Mouse (Mus musculus) liver, postnatal 0 days (tissue): ENCODE measurements around the gene Mettl22.

Source experiments
- CTCF ChIP-seq: sonication (generic); IDR thresholded peaks from 2 replicates; pipeline ENCODE4 v1.5.1; 2016; ENCODE audit warnings: antibody characterized with exemption, low read depth
- EP300 ChIP-seq: IDR thresholded peaks from 2 replicates; pipeline ENCODE4 v1.6.1; 2016; ENCODE audit warnings: antibody characterized with exemption, low read depth, mild to moderate bottlenecking

DNA sequence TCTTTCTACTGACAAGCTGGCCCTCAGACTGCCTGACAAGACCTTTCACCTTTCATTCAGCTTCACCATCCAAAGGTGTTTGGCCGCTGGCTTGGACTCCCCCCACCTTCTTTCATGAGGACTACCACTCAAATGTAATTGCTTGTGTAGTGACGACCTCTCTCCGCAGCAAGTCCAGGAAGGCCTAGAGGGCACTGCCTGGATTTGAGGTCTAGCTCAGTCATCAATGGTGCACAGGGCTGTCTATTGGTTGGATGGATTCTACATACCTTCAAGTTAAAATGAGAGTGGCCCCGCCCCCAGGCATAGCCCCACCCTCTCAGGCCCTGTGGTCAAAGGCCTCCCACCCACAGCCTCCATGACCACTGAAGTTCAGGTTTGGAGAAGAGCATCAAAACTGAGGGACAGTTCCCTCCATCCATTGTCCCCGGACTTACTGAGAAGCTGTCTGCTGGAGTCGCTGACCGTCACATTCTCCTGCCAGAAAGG is 46.9 kb upstream of the Mettl22 start:
- TF ChIP-seq CTCF = no peak
- TF ChIP-seq EP300 = no peak
